Mouse (Mus musculus) cortical plate, adult 2 months (tissue): ENCODE results near the gene Szrd1.

Experiments
- CTCF ChIP-seq: fragments of 200-500 bp; IDR thresholded peaks from 2 replicates; pipeline ENCODE4 v1.5.1; 2011; ENCODE audit warnings: mild to moderate bottlenecking, control low read depth, low read length; ENCODE audit not compliant: insufficient read depth; ENCODE audit errors: extremely low read depth
- POLR2A ChIP-seq: fragments of 200-500 bp; IDR thresholded peaks from 2 replicates; pipeline ENCODE4 v1.6.1; 2011; ENCODE audit warnings: mild to moderate bottlenecking, low read length, control low read depth; ENCODE audit not compliant: insufficient read depth; ENCODE audit errors: extremely low read depth

DNA sequence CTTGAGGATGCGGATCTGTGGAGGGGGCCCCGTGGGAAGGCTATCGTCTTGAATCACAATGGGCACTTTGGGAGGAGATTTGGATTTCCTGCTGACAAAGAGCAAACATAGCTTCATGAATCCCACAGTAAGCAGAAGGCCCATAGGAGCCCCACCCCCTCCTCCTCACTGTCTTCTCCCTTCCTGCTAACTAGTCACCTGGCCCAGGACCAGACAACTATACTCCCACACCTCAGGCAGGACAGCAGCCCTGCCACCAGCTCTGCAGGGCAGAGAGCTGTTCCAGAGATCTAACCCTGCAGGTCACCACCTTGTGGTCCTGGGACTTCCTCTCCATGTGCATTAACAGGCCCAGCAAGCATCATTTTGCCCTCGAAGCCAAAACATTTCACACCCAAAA is 20.9 kb downstream of the Szrd1 start:
- TF ChIP-seq POLR2A (no peak), CTCF (no peak)
